Mouse (Mus musculus) lung, embryonic 15.5 days (tissue): ENCODE results near the gene Olfr137. TPM values are rescaled to one million over a fixed set of nuclear protein-coding genes. Genes with fewer than 3 reads are reported as not detected.

Experiments used
- ATAC-seq: fragments of 200-750 bp; cut with Nextera tagmentation; 2 replicates; pipeline ENCODE4 v1.8.0; 2017; ENCODE audit warnings: moderate number of reproducible peaks, borderline replicate concordance; ENCODE audit not compliant: low FRiP score, low TSS enrichment; ENCODE audit errors: extremely low read depth
- H3K27ac ChIP-seq: fragments of 300-500 bp; sonication (generic); 2 replicates; pipeline ENCODE4 v1.5.1; 2015; ENCODE audit warnings: moderate library complexity, mild to moderate bottlenecking, inconsistent platforms
- H3K27me3 ChIP-seq: fragments of 300-500 bp; sonication (generic); 2 replicates; pipeline ENCODE4 v1.6.1; 2015; ENCODE audit warnings: inconsistent platforms
- H3K36me3 ChIP-seq: fragments of 300-500 bp; sonication (generic); 2 replicates; pipeline ENCODE4 v1.6.1; 2015; ENCODE audit warnings: inconsistent platforms
- H3K4me1 ChIP-seq: fragments of 300-500 bp; sonication (generic); 2 replicates; pipeline ENCODE4 v1.6.1; 2015; ENCODE audit warnings: inconsistent platforms
- H3K4me2 ChIP-seq: fragments of 300-500 bp; sonication (generic); 2 replicates; pipeline ENCODE4 v1.6.1; 2015; ENCODE audit warnings: inconsistent platforms, mild to moderate bottlenecking, moderate library complexity
- H3K4me3 ChIP-seq: fragments of 300-500 bp; sonication (generic); 2 replicates; pipeline ENCODE4 v1.5.1; 2015; ENCODE audit warnings: mild to moderate bottlenecking, inconsistent platforms
- H3K9ac ChIP-seq: fragments of 300-500 bp; sonication (generic); 2 replicates; pipeline ENCODE4 v1.6.1; 2015; ENCODE audit warnings: inconsistent platforms
- H3K9me3 ChIP-seq: fragments of 300-500 bp; sonication (generic); 2 replicates; pipeline ENCODE4 v1.6.1; 2016; ENCODE audit warnings: inconsistent platforms
- WGBS: fragments of 180-500 bp; shearing (Covaris S2); methylation state at CpG from one replicate; pipeline ENCODE4 v1.1.7; 2015; 5-methylcytosine and 5-hydroxymethylcytosine counted together
- polyA plus RNA-seq: library from polyadenylated mRNA; unstranded; fragments of >200 nt; fragmentation: Nextera tagmentation; extraction: Ambion mirVana; gene quantifications from 2 replicates; pipeline ENCODE4 v1.2.1, GENCODE M21; 2015

Olfr137 gene
- polyA plus RNA-seq, result not detected in 2 replicates

DNA sequence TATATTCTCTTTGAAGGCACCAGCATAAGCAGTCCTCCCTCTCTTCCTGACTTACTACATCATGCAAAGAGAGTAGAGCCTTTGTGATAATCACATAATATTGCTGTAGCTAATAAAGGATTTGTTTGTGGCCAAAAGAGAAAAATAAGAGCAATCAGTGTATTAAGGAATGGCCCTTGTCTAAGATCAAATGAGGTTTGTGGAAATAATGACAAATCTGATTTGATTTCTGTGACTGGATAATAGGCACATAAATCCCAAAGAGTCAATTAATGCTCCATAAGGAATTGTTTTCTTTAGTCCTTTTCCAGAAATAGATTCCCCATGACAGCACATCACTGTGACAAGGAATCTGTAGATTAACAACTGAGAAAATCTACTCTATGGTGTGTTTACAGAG, at the start of gene Olfr137:
Gene Olfr137, minus strand, starts transcription at position 101 of the 400 bp plus-strand sequence.
- Histone ChIP-seq H3K4me1 (no peaks in the 10 kb centered on the region), H3K9ac (no peak within 1 kb of the TSS), H3K4me3 (no peak within 1 kb of the TSS), H3K9me3 (no peaks in the 10 kb centered on the region), H3K36me3 (no peaks in the 10 kb centered on the region), H3K27ac (no peak within 1 kb of the TSS), H3K27me3 (no peaks in the 10 kb centered on the region), H3K4me2 (no peak within 1 kb of the TSS)
- ATAC-seq, result no peak

DNA sequence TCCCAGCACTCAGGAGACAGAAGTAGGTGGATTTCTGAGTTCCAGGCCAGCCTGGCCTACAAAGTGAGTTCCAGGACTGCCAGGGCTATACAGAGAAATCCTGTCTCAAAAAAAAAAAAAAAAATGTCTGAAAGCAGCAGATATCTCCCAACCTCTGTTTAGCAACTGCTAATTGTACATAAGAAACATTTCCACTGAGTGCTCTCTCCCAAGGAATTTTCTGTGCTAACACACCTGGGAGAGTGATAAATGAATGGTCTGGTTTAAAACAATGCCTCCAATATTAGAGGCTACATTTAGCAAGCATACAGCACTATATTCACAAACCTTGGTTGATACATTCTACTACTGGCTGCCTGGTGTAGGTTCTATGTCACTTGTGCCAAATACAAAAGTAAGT, 22.2 kb upstream of the Olfr137 start, which contains the start of gene Olfr136:
Gene Olfr136, plus strand, starts transcription at position 301 of the 400 bp plus-strand sequence.
- no peak within 1 kb of the TSS for H3K9ac ChIP-seq
- H3K9me3 ChIP-seq, result no peaks in the 10 kb centered on the region
- H3K36me3 ChIP-seq, result no peaks in the 10 kb centered on the region
- H3K4me1 ChIP-seq, result no peaks in the 10 kb centered on the region
- H3K4me2 ChIP-seq, result no peak within 1 kb of the TSS
- no peak within 1 kb of the TSS for H3K27ac ChIP-seq
- ATAC-seq, result no peak
- no peak within 1 kb of the TSS for H3K4me3 ChIP-seq
- H3K27me3 ChIP-seq, result no peaks in the 10 kb centered on the region

DNA sequence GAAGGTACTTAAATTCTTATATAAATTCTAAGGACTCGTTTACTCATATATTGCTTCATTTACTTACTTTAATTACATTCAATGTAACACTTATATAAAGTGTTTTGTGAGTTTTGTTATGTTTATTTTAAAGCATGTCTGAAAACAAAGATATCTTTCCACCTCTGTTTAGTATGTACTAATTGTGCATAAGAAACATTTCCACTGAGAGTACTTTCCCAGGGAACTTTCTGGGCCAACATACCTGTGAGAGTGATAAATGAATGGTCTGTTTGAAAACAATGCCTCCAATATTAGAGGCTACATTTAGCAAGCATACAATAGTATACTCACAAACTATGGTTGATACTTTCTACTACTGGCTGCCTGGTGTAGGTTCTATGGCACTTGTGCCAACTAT, 46.6 kb downstream of the Olfr137 start, which contains the start of gene Olfr138:
Gene Olfr138, plus strand, starts transcription at position 301 of the 400 bp plus-strand sequence.
- no peaks in the 10 kb centered on the region for H3K9me3 ChIP-seq
- H3K27ac ChIP-seq, result no peak within 1 kb of the TSS
- H3K4me2 ChIP-seq, result no peak within 1 kb of the TSS
- no peaks in the 10 kb centered on the region for H3K36me3 ChIP-seq
- no peaks in the 10 kb centered on the region for H3K27me3 ChIP-seq
- WGBS, result 73% methylated on average over 1 of the region's 1 CpGs
- no peak within 1 kb of the TSS for H3K4me3 ChIP-seq
- H3K9ac ChIP-seq, result no peak within 1 kb of the TSS
- ATAC-seq, result no peak
- H3K4me1 ChIP-seq, result no peaks in the 10 kb centered on the region

Other genes starting within 250 kb of the Olfr137 start
- not detected in 2 replicates for gene Olfr129, start 247.5 kb downstream of the Olfr137 start, polyA plus RNA-seq
- not detected in 2 replicates for gene Olfr130, start 243.6 kb downstream of the Olfr137 start, polyA plus RNA-seq
- not detected in 2 replicates for gene Olfr131, start 218.9 kb downstream of the Olfr137 start, polyA plus RNA-seq
- not detected in 2 replicates for gene Olfr132, start 173.0 kb downstream of the Olfr137 start, polyA plus RNA-seq
- gene Olfr133, start 162.3 kb downstream of the Olfr137 start, polyA plus RNA-seq, result not detected in 2 replicates
- not detected in 2 replicates for gene Olfr134, start 136.2 kb downstream of the Olfr137 start, polyA plus RNA-seq
- not detected in 2 replicates for gene Olfr135, start 103.2 kb downstream of the Olfr137 start, polyA plus RNA-seq
- not detected in 2 replicates for gene Olfr138, start 46.5 kb downstream of the Olfr137 start, polyA plus RNA-seq
- gene Olfr136, start 22.3 kb upstream of the Olfr137 start, polyA plus RNA-seq, result not detected in 2 replicates
- not detected in 2 replicates for gene Esp36, start 112.6 kb upstream of the Olfr137 start, polyA plus RNA-seq
- not detected in 2 replicates for gene Esp34, start 246.6 kb upstream of the Olfr137 start, polyA plus RNA-seq